Mouse (Mus musculus) mouse embryonic stem cell (cell line): ENCODE results near the gene Ptpdc1.

ENCODE experiments used
- in situ Hi-C, 2 experiments: fragments of 300-500 bp; cut with MboI; formaldehyde crosslinking; loops; 1 replicate in 1 of 2; 3 replicates in 1 of 2; pipeline ENCODE4 v1.14.3; 2019 to 2020; ENCODE audit warnings: low sequenced_read_pairs in 2 of 2, low pct_unique_long_range_greater_than_20kb in 1 of 2, mixed read lengths in 1 of 2; ENCODE audit not compliant: unreplicated experiment in 1 of 2

The Ptpdc1 gene

DNA sequence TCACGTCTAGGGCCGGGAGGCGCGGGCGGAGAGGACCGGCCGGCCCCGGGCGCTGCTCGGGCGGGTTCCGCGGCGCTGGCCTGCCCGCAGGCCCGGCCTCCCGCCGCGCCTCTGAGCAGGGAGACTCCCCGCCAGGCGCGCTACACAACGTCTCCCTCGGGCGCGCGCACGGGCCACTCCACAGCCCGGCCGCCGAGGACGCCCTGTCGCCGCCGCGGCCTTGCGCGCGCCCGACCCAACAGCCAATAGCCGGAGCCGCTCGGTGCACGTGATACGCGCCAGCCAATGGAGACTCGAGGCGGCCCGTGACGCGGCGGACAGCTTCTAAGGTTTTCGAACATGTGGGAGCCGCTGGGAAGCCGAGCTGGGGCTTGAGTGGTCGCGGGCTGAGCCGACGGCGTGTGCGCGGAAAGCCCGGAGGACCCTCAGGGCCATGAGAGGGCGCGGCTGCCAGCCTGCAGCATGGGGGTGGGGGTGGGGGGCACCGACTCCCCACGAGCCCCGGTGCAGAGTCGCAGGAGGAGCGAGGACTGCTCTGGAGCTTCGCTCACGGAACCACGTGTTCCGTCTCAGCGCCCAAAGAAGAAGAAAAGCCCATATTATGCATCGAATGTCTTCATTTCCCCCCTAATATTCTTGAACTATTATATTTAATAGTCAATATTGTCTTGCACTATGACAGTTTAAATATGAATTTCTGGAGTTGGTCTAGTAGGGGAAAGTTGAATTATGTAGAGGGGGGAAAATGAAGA, at the start of gene Ptpdc1:
TSS of gene Ptpdc1 (minus strand) at position 232 of the 752 bp plus-strand sequence.
- in situ Hi-C loops = no loop called here

DNA sequence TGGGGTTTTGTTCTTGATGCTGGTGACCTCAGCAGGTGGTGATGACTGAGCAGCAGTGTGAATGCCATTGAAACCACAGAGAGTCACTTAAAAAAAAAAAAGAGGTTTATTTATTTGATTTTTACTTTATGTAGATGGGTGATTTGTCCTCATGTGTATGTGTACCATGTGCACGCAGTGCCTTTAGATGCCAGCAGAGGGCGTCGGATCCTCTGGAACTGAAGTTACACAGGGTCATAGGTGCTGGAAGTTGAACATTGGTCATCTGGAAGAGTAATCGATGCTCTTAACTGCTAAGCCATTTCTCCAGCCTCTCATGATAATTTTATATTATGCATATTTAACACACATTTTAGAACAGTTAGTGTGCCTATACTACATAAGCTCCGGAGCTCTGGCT, 49.1 kb upstream of the Ptpdc1 start:
- in situ Hi-C loops = loop anchor here in 1 of 2 experiments (25.0 kb wide), 1 partner anchor 338 kb away; no protein-coding TSS in a partner anchor

DNA sequence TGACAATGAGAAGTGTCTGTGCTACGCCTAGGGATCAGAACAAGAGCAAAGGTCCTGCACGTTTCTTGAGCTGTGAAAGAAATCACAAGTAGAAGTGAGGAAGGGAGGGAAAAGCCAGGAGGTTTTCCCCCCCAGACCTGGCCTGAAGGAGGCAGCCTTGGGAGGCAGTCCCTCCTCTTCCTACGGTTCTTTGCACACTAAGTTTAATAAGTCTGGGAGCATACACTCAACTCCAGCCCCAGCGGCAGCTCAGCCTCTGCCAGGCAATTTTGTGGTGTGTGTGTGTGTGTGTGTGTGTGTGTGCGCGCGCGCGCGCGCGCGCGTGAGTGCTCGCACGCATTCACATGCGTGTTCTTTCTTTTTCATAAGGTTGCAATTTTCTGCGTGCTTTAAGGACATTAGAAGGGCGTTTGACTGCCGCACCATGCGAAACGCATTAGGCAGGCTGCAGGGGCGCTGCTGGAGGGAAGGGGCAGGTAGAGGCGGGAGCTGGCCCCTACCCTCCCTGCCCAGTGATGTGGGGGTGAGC, 46.9 kb upstream of the Ptpdc1 start:
- in situ Hi-C loops = loop anchor here in 1 of 2 experiments (25.0 kb wide), 1 partner anchor 340 kb away; no protein-coding TSS in a partner anchor

DNA sequence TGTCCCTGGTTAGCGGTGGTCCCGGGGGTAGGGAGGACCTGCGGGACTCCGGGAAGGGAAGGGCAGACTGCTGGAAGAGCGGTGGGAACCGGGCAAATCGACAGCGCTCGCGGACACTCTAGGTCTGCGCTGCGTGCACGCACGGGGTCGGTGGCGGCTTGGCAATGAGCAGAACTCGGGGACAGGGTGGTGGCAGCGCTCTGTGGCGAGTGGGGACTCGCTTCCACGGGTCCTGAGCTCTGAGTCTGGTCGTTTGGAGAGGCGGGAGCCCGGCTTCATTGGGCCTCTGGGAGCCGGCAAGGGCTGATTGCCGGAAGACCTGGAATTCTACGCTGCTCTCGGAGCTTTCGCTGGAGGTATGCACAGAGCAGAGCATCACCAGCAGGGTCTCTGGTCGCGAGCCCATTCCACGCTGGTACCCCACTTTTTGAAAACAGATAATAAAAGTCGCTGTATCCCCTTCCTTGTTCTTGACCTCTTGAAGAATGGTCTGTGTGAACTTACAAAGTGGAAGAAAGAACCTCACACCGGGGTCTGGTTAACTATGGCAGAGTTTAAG, 43.6 kb upstream of the Ptpdc1 start:
- in situ Hi-C loops = loop anchor here in 1 of 2 experiments (10.0 to 25.0 kb wide), 2 partner anchors 343 to 486 kb away; no protein-coding TSS in a partner anchor

DNA sequence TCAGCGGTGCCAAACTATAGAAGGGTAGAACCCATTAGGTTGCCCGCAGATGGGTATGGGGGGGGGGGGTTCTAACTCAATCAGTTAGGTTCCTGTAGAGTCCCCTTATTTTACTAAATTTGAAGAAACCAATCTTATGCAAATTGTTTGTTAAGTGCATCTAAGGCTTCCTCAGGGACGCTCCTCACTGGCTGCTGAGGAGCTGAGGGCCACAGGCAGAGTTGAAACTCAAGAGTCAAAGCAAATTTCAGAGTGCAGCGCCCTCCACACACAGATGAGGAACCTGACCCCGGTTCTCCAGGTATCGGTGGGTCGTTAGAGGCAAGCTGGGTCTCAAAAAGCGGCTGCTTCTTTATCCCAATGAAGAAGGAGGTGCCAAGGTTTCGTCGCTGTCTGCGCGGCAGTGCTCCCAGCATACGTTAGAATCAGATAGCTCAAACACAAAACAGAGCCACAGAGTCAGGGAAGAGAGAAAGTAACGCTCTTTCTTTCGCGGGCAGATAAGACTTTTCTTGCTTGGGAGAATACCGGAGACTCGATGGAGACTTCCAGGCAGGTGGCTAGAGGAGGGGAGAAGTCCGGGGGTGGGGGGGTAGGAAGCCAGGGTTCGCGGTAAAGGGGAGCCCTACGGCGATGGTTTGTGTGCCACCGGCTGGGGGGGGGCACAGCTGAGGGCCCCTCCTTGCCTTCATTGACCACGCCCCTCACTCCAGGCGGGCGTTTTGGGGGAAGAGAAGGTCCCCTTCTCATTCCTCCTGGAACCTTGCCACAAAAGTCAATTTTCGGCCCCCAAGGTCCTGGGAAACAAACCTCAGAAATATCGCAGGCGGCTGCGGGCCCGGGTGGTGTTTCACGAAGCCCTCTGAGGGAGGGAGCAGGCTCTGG, 42.9 kb upstream of the Ptpdc1 start:
- in situ Hi-C loops = loop anchor here in 1 of 2 experiments (10.0 to 25.0 kb wide), 2 partner anchors 344 to 486 kb away; no protein-coding TSS in a partner anchor

DNA sequence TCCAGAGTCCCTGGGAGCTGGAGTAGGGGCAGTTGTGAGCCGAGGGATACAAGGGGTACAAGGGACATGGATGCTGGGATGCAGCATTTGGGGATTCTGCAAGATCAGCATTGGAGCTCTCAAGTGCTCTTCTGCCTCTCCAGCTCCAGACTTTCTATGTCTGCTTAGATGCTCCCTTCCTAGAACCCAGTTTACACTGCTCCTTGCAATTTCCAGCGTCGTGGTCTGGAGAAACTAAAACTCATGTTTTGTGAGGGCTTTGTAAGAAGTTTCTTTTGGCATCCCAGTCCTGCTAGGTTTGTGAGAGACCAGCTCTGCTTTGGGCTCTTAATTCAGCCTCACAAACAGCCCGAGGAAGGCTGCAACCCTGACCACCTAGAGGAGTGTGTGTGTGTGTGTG, 42.0 kb upstream of the Ptpdc1 start:
- in situ Hi-C loops = loop anchor here in 1 of 2 experiments (10.0 to 25.0 kb wide), 2 partner anchors 345 to 487 kb away; no protein-coding TSS in a partner anchor

DNA sequence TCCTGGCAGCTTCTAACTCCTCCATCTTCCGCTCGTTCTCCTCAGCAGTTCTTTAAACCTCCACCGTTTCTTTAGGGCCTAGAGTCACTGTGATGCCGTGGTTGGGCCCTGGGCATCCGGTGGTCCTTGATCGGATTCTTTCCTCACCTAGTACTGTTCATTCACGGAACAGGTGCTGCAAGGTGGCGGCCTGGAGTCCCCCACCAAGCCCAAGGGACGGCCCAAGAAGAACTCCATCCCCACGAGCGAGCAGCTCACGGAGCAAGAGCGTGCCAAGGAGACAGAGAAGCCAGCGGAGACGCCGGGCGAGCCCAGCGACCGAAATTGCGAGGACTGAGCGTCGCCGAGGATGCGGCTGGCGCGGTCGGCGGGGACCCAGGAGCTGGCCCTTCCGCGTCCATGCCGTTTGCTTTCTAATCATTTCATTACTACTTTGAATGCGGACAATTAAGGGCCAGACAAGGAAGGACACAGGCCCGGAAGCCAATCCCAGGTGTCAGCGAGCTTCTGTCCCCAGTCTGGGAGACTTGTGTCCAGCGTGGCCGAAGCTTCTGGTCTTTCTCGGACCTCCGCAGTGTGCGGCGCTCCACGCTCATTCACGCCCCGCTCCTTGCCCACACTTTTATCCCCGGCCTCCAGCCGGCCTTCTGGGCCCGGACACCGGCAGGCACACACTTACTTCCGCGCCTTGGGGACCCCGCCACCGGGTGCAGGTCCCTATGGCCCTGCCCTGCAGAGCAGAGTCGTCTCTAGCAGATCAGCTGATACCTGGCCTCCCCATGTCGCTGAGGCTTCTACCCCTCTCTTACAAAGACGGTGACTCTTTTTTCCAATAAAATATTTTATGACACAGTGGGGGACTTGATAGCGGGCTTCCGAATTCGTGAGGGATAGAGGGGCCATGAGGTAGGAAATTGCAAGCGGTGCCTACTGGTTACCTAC, 40.5 kb upstream of the Ptpdc1 start:
- in situ Hi-C loops = loop anchor here in 1 of 2 experiments (10.0 to 25.0 kb wide), 2 partner anchors 346 to 489 kb away; no protein-coding TSS in a partner anchor

DNA sequence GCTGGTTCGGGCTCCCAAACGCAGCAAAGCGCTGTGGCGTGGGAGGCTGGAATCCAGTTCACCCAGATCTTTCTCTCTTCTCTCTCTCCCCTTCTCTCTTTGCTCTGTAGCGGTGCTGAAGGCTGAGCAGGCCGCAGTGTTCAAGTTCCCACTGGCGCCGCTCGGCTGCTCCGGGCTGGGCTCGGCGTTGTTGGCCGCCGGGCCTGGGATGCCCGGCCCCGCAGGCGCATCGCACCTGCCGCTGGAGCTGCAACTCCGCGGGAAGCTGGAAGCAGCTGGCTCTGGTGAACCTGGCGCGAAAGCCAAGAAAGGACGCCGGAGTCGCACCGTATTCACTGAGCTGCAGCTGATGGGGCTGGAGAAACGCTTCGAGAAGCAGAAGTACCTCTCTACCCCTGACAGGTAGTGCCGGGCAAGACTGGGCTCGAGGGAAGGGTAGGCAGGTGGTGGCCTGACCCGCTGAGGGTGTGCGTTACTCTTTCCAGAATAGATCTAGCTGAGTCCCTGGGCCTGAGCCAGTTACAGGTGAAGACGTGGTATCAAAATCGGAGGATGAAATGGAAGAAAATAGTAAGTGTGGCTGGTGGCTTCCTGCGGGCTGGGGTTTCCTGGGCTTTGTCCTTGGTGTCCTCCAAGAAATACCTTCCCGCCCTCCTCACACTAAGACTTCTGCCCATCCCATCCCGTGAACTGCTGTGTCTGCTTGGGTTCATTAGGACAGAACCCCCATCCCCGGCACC, 39.6 kb upstream of the Ptpdc1 start:
- in situ Hi-C loops = loop anchor here in 1 of 2 experiments (10.0 to 25.0 kb wide), 2 partner anchors 347 to 490 kb away; no protein-coding TSS in a partner anchor

DNA sequence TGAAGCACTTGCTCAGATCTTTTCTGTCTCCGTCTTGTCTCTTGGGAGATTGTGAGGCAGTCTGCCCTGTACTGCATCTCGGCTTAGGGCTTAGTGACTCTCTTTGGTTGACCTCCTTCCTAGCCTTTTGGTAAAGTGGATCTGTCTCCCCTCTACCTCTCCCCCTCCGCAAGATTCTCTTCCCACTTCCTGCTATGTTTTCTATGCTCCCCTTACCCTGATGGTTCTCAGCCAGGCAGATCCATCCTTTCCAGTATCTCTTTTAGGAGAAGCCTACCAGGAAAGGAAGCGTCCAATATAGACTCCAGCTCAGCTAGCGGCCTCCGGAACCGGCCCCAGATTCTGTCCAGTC, 38.5 kb upstream of the Ptpdc1 start:
- in situ Hi-C loops = loop anchor here in 1 of 2 experiments (10.0 to 25.0 kb wide), 2 partner anchors 348 to 491 kb away; no protein-coding TSS in a partner anchor

DNA sequence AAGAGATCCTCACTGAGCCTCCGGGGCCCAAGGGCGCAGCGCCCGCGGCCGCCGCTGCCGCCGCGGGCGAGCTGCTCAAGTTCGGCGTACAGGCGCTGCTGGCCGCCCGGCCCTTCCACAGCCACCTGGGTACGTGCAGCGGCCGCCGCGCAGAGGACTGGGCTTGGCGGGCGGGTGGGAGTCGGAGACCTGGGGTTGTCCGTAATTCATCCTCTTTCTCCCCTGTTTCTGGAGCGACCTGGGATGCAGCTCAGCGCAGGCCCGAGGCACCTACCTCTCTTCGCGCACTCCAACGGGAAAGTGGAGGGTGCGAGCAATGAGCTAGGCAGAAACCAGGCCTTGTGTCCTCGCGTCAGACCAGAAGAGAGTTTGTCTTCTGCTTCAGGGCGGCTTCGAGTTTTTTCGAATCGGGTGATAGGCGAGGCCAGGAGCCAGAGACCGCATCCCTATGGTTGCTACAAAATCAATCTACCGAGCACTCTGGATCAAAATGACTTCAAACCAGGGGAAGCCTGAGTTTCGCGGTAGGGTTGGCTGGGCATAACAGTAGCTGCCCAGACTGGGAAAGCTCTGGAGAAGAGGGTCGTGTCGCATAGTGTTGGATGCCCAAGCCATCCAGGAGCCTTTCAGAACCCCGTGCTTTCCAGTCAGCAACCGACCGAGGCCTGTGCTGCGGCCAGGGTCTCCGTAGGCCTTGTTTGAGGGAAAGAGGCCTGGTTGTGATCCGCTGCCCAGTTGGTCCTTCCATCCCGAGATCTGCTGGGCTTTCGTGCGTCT, 37.9 kb upstream of the Ptpdc1 start:
- in situ Hi-C loops = loop anchor here in 1 of 2 experiments (10.0 to 25.0 kb wide), 2 partner anchors 349 to 491 kb away; no protein-coding TSS in a partner anchor

DNA sequence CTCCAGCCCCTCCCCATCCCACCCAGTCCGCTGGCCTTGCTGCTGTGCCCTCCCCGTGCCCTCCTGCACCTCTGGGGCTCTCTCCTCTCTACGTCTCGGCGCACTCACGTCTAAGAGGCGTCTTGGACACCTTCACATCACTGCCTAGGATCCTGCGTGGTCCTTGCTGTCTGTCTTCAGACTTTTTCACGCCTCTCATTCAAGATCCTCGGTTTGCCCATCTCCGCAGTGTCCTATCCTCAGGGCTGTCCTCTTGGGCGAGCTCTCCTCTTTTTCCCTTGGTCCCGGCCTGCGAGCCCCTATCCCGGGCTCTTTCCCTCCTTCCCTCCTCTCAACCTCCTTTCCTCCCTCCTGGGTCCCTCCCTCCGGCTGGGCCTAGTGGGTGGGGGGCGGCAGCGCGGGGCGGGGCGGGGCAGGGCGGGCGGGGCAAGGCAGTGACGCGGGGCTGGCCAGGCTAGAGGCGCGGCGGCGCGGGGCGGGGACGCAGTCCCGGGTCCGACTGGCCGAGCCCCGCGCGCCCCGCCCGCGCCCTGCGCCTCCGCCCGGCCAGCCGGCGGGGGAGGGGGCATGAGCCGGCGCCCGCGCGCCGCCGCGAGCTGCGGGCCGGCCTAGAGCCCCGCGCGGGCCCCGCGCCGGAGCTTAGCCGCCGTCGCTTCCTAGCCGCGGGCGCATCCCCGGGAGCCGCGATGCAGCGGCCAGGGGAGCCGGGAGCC, 37.1 kb upstream of the Ptpdc1 start, which contains the start of gene Barx1:
TSS of gene Barx1 (plus strand) at position 568 of the 713 bp plus-strand sequence.
- in situ Hi-C loops = loop anchor here in 1 of 2 experiments (10.0 to 25.0 kb wide), 2 partner anchors 350 to 492 kb away; no protein-coding TSS in a partner anchor

DNA sequence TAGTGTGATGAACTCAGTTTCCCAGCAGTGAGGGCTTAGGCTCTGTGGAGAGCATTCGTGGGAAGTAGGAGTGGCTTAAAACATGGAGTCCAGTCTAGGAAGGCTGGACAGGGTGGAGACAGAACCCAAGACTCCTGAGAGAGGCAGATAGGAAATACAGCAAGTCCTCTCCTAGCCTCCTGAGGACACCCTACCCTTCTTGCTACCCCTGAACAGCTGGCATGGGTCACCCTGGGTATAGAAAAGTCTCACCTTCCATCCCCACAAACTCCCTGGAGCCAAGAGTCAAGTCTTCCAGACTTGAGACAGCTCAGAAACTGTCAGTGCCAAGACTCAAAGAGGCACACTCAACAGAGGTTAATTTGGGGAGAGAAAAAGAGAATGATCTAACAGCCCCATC, 36.1 kb upstream of the Ptpdc1 start:
- in situ Hi-C loops = loop anchor here in 1 of 2 experiments (10.0 to 25.0 kb wide), 2 partner anchors 351 to 493 kb away; no protein-coding TSS in a partner anchor

DNA sequence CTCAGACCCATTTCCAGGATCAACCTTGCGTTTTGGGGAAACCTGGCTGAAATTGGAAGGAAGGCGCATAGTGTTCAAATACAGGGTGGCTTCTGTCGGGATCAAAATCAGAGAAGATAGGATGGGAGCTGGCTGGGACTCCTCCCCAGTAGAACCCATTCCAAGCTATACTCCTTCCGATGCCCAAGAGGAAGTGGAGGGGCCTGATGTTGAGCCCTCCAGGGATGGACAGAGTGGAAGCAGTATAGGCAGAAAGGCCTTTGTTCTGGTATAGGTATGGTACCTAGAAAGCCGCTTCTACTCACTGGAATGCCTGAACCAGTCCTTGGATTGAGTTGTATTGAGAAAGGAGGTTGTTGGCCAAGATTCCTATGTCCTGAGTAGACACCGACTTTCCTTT, 35.3 kb upstream of the Ptpdc1 start:
- in situ Hi-C loops = loop anchor here in 1 of 2 experiments (10.0 to 25.0 kb wide), 2 partner anchors 352 to 494 kb away; no protein-coding TSS in a partner anchor

DNA sequence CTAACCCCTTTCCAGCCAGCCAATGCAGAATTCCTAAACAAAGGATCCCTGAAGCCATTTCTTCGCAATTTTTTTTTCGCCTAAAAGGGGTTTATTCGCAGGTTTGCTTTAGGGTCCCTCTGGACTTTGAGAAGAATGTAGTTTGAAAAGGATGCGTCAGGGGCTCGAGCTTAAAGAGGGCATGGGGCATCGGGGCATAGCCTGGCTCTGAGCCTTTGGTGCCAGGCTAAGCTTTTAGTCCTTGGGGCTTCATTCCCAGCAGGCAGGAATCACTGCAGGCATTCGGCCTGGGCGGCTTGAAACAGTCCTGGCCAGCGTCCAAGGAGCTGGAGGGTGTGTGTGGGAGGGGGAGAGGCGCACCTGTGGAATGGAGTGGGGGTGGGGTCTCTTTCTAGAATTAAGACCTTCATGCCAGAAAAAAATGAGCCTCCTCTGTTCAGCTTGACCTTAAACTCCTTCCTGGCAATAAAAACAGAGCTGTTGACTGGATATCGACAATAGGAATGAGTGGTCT, 34.8 kb upstream of the Ptpdc1 start:
- in situ Hi-C loops = loop anchor here in 1 of 2 experiments (10.0 to 25.0 kb wide), 2 partner anchors 352 to 495 kb away; no protein-coding TSS in a partner anchor
